Mouse (Mus musculus) ES-E14 (cell line): ENCODE measurements around the gene Efna5.

Source experiments
- CHD2 ChIP-seq: IDR thresholded peaks from 2 replicates; pipeline ENCODE4 v1.6.1; 2014; ENCODE audit warnings: mild to moderate bottlenecking, low read depth, low read length, inconsistent platforms
- HCFC1 ChIP-seq: IDR thresholded peaks from 2 replicates; pipeline ENCODE4 v1.6.1; 2012; ENCODE audit warnings: low read length, inconsistent platforms, borderline replicate concordance; ENCODE audit not compliant: insufficient read depth
- MAFK ChIP-seq: IDR thresholded peaks from 2 replicates; pipeline ENCODE4 v1.6.1; 2014; ENCODE audit warnings: mild to moderate bottlenecking, low read depth, low read length, inconsistent platforms; ENCODE audit not compliant: insufficient read depth
- ZC3H11A ChIP-seq: IDR thresholded peaks from 2 replicates; pipeline ENCODE4 v1.6.1; 2012; ENCODE audit warnings: low read depth, mild to moderate bottlenecking, inconsistent platforms, low read length, borderline replicate concordance
- ZNF384 ChIP-seq: IDR thresholded peaks from 2 replicates; pipeline ENCODE4 v1.6.1; 2012; ENCODE audit warnings: low read depth, low read length, inconsistent platforms

- TF ChIP-seq MAFK (no peak), ZNF384 (no peak), ZC3H11A (no peak), CHD2 (no peak), HCFC1 (no peak)
These were observed 73.2 kb downstream of the Efna5 start for GRCm38 (mm10) chr17:62807891-62808290.
